Mouse (Mus musculus) thymus, postnatal 36 days (tissue): ENCODE results near the gene Tmem87b.

Source experiments
- DNase-seq, 2 experiments: peaks; one replicate each; pipeline ENCODE4 v3.0.0; 2022; ENCODE audit warnings: mixed read lengths in 2 of 2

Tmem87b gene

GRCm38 (mm10) chr2:128892180-128892721, 74.3 kb downstream of the Tmem87b start:
- peak; percentile 8 to 24 for DNase-seq

GRCm38 (mm10) chr2:128902843-128903242, 84.9 kb downstream of the Tmem87b start:
- no peak for DNase-seq

- DNase-seq, result no peak
These were observed 85.7 kb downstream of the Tmem87b start for GRCm38 (mm10) chr2:128903661-128904060.
